Mouse (Mus musculus): Measurements from ENCODE around the gene Neurl1a.

DNA sequence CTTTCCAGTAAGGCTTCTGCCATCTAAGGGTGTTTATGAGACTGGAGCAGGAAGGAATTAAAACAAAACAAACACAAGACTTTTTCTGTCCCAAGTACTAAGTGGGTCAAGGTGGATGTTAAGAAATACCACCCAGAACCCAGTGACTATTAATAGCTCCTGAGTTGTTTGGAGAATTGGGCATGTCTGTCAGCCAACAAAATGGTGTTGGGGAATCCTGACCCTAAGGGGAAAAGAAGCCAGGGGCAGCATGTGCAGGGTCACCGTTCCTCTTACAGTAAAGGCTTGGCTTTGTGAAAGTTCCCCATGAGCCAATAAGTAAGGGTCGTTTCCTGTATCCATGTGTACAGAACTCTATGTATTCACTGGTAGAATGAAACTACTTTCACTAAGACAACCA, 76.4 kb downstream of the Neurl1a start:
- TF ChIP-seq GATA1 (IDR thresholded peaks at IDR 0.05; ENCODE audit: borderline replicate concordance, low read length) (no peak), FLI1 (IDR thresholded peaks at IDR 0.05; ENCODE audit: low read length) (no peak)

Measured in megakaryocyte, embryonic 14.5 days (primary cell).